Mouse (Mus musculus) kidney, embryonic 14.5 days (tissue): Measurements from ENCODE around the gene Rtn2. TPM values are rescaled to one million over a fixed set of nuclear protein-coding genes. Genes with fewer than 3 reads are reported as not detected.

Experiments
- ATAC-seq: fragments of 200-750 bp; cut with Nextera tagmentation; 2 replicates; pipeline ENCODE4 v1.8.0; 2017; ENCODE audit warnings: moderate number of reproducible peaks, mild to moderate bottlenecking, moderate TSS enrichment, moderate library complexity; ENCODE audit not compliant: low FRiP score, low TSS enrichment
- H3K27ac ChIP-seq: fragments of 300-500 bp; sonication (generic); 2 replicates; pipeline ENCODE4 v1.5.1; 2014; ENCODE audit warnings: low read depth, mild to moderate bottlenecking, low read length, moderate library complexity, mixed read lengths
- H3K27me3 ChIP-seq: fragments of 300-500 bp; sonication (generic); 2 replicates; pipeline ENCODE4 v1.6.1; 2014; ENCODE audit warnings: mild to moderate bottlenecking, low read length; ENCODE audit not compliant: control insufficient read depth, insufficient read depth
- H3K36me3 ChIP-seq: fragments of 300-500 bp; sonication (generic); 2 replicates; pipeline ENCODE4 v1.6.1; 2014; ENCODE audit warnings: low read length, mixed read lengths; ENCODE audit not compliant: control insufficient read depth, insufficient read depth
- H3K4me1 ChIP-seq: fragments of 300-500 bp; sonication (generic); 2 replicates; pipeline ENCODE4 v1.6.1; 2014; ENCODE audit warnings: low read length, mixed read lengths; ENCODE audit not compliant: control insufficient read depth, insufficient read depth
- H3K4me2 ChIP-seq: fragments of 300-500 bp; sonication (generic); replicated peaks from 2 replicates; pipeline ENCODE4 v1.6.1; 2014; ENCODE audit warnings: low read depth, mild to moderate bottlenecking, low read length
- H3K4me3 ChIP-seq: fragments of 300-500 bp; sonication (generic); 2 replicates; pipeline ENCODE4 v1.5.1; 2014; ENCODE audit warnings: mild to moderate bottlenecking, low read length
- H3K9ac ChIP-seq: fragments of 300-500 bp; sonication (generic); 2 replicates; pipeline ENCODE4 v1.6.1; 2014; ENCODE audit warnings: low read depth, mild to moderate bottlenecking, low read length, moderate library complexity
- H3K9me3 ChIP-seq: fragments of 300-500 bp; sonication (generic); 2 replicates; pipeline ENCODE4 v1.6.1; 2016; ENCODE audit warnings: low read length; ENCODE audit not compliant: control insufficient read depth
- WGBS: fragments of 180-500 bp; shearing (Covaris S2); extraction: QIAGEN DNeasy Blood & Tissue Kit; methylation state at CpG from one replicate; pipeline ENCODE4 v1.1.7; 2014; 5-methylcytosine and 5-hydroxymethylcytosine counted together
- polyA plus RNA-seq: library from polyadenylated mRNA; unstranded; fragments of >200 nt; fragmentation: Nextera tagmentation; extraction: Ambion mirVana; gene quantifications from 2 replicates; pipeline ENCODE4 v1.2.1, GENCODE M21; 2014

Gene Rtn2
- 5.4 and 5.7 TPM in 2 replicates for polyA plus RNA-seq

GRCm38 (mm10) chr7:19282385-19282784 lies at the start of gene Rtn2:
Rtn2 (plus strand) TSS chr7:19282624.
- H3K9me3 ChIP-seq, result no peaks in the 10 kb centered on the region
- H3K27me3 ChIP-seq, result peaks cover 48% of the 10 kb centered on the region
- H3K27ac ChIP-seq, result no peak within 1 kb of the TSS
- ATAC-seq, result peak; percentile 67
- H3K36me3 ChIP-seq, result no peaks in the 10 kb centered on the region
- H3K4me3 ChIP-seq, result peak within 1 kb of the TSS; percentile 59
- H3K9ac ChIP-seq, result peak within 1 kb of the TSS; percentile 28
- peaks cover 9% of the 10 kb centered on the region; the same call in 1 of the 2 replicates for H3K4me1 ChIP-seq
- under 1% methylated on average over 37 of the region's 37 CpGs for WGBS
- H3K4me2 ChIP-seq, result peak within 1 kb of the TSS; percentile 98

GRCm38 (mm10) chr7:19234652-19235051 lies 47.8 kb upstream of the Rtn2 start:
- WGBS, result 77% methylated on average over 5 of the region's 5 CpGs
- ATAC-seq, result no peak
- Histone ChIP-seq H3K4me2 (no peak overlapping the region), H3K27me3 (no peaks in the 10 kb centered on the region), H3K4me1 (no peaks in the 10 kb centered on the region), H3K9me3 (no peaks in the 10 kb centered on the region), H3K9ac (no peak overlapping the region), H3K4me3 (no peak overlapping the region), H3K36me3 (no peaks in the 10 kb centered on the region), H3K27ac (no peak overlapping the region)

GRCm38 (mm10) chr7:19235092-19235671 lies 47.2 kb upstream of the Rtn2 start:
- ATAC-seq, result no peak
- Histone ChIP-seq H3K27ac (no peak overlapping the region), H3K9ac (peak overlapping the region; percentile 31; the same call in 1 of the 2 replicates), H3K9me3 (no peaks in the 10 kb centered on the region), H3K4me2 (no peak overlapping the region), H3K4me3 (no peak overlapping the region), H3K36me3 (no peaks in the 10 kb centered on the region), H3K27me3 (no peaks in the 10 kb centered on the region), H3K4me1 (no peaks in the 10 kb centered on the region)
- WGBS, result 84% methylated on average over 2 of the region's 2 CpGs

GRCm38 (mm10) chr7:19236411-19236810 lies 46.0 kb upstream of the Rtn2 start:
- no peaks in the 10 kb centered on the region for H3K9me3 ChIP-seq
- H3K9ac ChIP-seq, result no peak overlapping the region
- no peak for ATAC-seq
- H3K27me3 ChIP-seq, result no peaks in the 10 kb centered on the region
- H3K4me2 ChIP-seq, result no peak overlapping the region
- no peak overlapping the region for H3K4me3 ChIP-seq
- no peak overlapping the region for H3K27ac ChIP-seq
- H3K4me1 ChIP-seq, result no peaks in the 10 kb centered on the region
- 80% methylated on average over 2 of the region's 2 CpGs for WGBS
- peaks cover 5% of the 10 kb centered on the region; the same call in 1 of the 2 replicates for H3K36me3 ChIP-seq

GRCm38 (mm10) chr7:19238344-19238743 lies 44.1 kb upstream of the Rtn2 start:
- H3K4me3 ChIP-seq, result no peak overlapping the region
- WGBS, result 98% methylated on average over 4 of the region's 4 CpGs
- H3K27ac ChIP-seq, result no peak overlapping the region
- H3K27me3 ChIP-seq, result no peaks in the 10 kb centered on the region
- no peak for ATAC-seq
- H3K4me1 ChIP-seq, result no peaks in the 10 kb centered on the region
- H3K4me2 ChIP-seq, result no peak overlapping the region
- H3K36me3 ChIP-seq, result peaks cover 5% of the 10 kb centered on the region; the same call in 1 of the 2 replicates
- no peak overlapping the region for H3K9ac ChIP-seq
- no peaks in the 10 kb centered on the region for H3K9me3 ChIP-seq

- Histone ChIP-seq H3K9ac (0 out of 2 replicates have a peak overlapping the region, but pooled peaks have one; percentile 4), H3K4me2 (no peak overlapping the region), H3K27ac (no peak overlapping the region), H3K4me3 (no peak overlapping the region), H3K9me3 (no peaks in the 10 kb centered on the region), H3K27me3 (no peaks in the 10 kb centered on the region), H3K4me1 (no peaks in the 10 kb centered on the region), H3K36me3 (peaks cover 5% of the 10 kb centered on the region; the same call in 1 of the 2 replicates)
- WGBS, result 0% methylated on average over 1 of the region's 1 CpGs
- peak; percentile 93 for ATAC-seq
These were observed 43.0 kb upstream of the Rtn2 start for GRCm38 (mm10) chr7:19239423-19239822.

GRCm38 (mm10) chr7:19239986-19240385 lies 42.4 kb upstream of the Rtn2 start:
- 64% methylated on average over 4 of the region's 4 CpGs for WGBS
- ATAC-seq, result no peak
- Histone ChIP-seq H3K4me3 (no peak overlapping the region), H3K9ac (no peak overlapping the region), H3K36me3 (peaks cover 9% of the 10 kb centered on the region; the same call in 1 of the 2 replicates), H3K4me2 (no peak overlapping the region), H3K27ac (no peak overlapping the region), H3K4me1 (no peaks in the 10 kb centered on the region), H3K27me3 (no peaks in the 10 kb centered on the region), H3K9me3 (no peaks in the 10 kb centered on the region)

GRCm38 (mm10) chr7:19240905-19241463 lies 41.4 kb upstream of the Rtn2 start:
- no peaks in the 10 kb centered on the region for H3K4me1 ChIP-seq
- ATAC-seq, result no peak
- H3K4me3 ChIP-seq, result no peak overlapping the region
- no peak overlapping the region for H3K4me2 ChIP-seq
- no peak overlapping the region for H3K27ac ChIP-seq
- H3K27me3 ChIP-seq, result no peaks in the 10 kb centered on the region
- peaks cover 17% of the 10 kb centered on the region; the same call in 1 of the 2 replicates for H3K36me3 ChIP-seq
- H3K9me3 ChIP-seq, result no peaks in the 10 kb centered on the region
- WGBS, result 91% methylated on average over 8 of the region's 8 CpGs
- no peak overlapping the region for H3K9ac ChIP-seq

- WGBS, result 90% methylated on average over 1 of the region's 1 CpGs
- no peak overlapping the region for H3K4me2 ChIP-seq
- H3K4me3 ChIP-seq, result no peak overlapping the region
- peaks cover 25% of the 10 kb centered on the region; the same call in 1 of the 2 replicates for H3K36me3 ChIP-seq
- no peaks in the 10 kb centered on the region for H3K4me1 ChIP-seq
- H3K27ac ChIP-seq, result no peak overlapping the region
- no peaks in the 10 kb centered on the region for H3K27me3 ChIP-seq
- no peak for ATAC-seq
- H3K9ac ChIP-seq, result no peak overlapping the region
- H3K9me3 ChIP-seq, result no peaks in the 10 kb centered on the region
These were observed 40.4 kb upstream of the Rtn2 start for GRCm38 (mm10) chr7:19242005-19242404.
